Mouse (Mus musculus) limb, embryonic 14.5 days (tissue): ENCODE measurements around the gene Peg3. TPM values are rescaled to one million over a fixed set of nuclear protein-coding genes. Genes with fewer than 3 reads are reported as not detected.

Source experiments
- ATAC-seq: fragments of 200-750 bp; cut with Nextera tagmentation; 2 replicates; pipeline ENCODE4 v1.8.0; 2017; ENCODE audit warnings: low read depth, moderate number of reproducible peaks, moderate TSS enrichment; ENCODE audit not compliant: low FRiP score
- DNase-seq: peaks from one replicate; pipeline ENCODE4 v3.0.0-alpha.2; 2015; ENCODE audit warnings: low spot score
- H3K27ac ChIP-seq: fragments of 300-500 bp; sonication (generic); replicated peaks from 2 replicates; pipeline ENCODE4 v1.5.1; 2014; ENCODE audit warnings: low read depth, mild to moderate bottlenecking, low read length, moderate library complexity, mixed read lengths
- H3K27me3 ChIP-seq: fragments of 300-500 bp; sonication (generic); 2 replicates; pipeline ENCODE4 v1.6.1; 2014; ENCODE audit warnings: low read length, mixed read lengths; ENCODE audit not compliant: control insufficient read depth, insufficient read depth
- H3K36me3 ChIP-seq: fragments of 300-500 bp; sonication (generic); 2 replicates; pipeline ENCODE4 v1.6.1; 2014; ENCODE audit warnings: mild to moderate bottlenecking, low read length, moderate library complexity, mixed read lengths; ENCODE audit not compliant: control insufficient read depth, insufficient read depth
- H3K4me1 ChIP-seq: fragments of 300-500 bp; sonication (generic); 2 replicates; pipeline ENCODE4 v1.6.1; 2014; ENCODE audit warnings: antibody characterized with exemption, low read length, mixed read lengths; ENCODE audit not compliant: control insufficient read depth, insufficient read depth
- H3K4me2 ChIP-seq: fragments of 300-500 bp; sonication (generic); replicated peaks from 2 replicates; pipeline ENCODE4 v1.6.1; 2014; ENCODE audit warnings: low read depth, mild to moderate bottlenecking, low read length, moderate library complexity; ENCODE audit not compliant: severe bottlenecking
- H3K4me3 ChIP-seq: fragments of 300-500 bp; sonication (generic); replicated peaks from 2 replicates; pipeline ENCODE4 v1.5.1; 2014; ENCODE audit warnings: low read length
- H3K9ac ChIP-seq: fragments of 300-500 bp; sonication (generic); 2 replicates; pipeline ENCODE4 v1.6.1; 2014; ENCODE audit warnings: mild to moderate bottlenecking, low read depth, low read length, moderate library complexity; ENCODE audit not compliant: severe bottlenecking
- H3K9me3 ChIP-seq: fragments of 300-500 bp; sonication (generic); 2 replicates; pipeline ENCODE4 v1.6.1; 2016; ENCODE audit warnings: low read length; ENCODE audit not compliant: control insufficient read depth
- POLR2A ChIP-seq: fragments of 200-500 bp; IDR thresholded peaks from 2 replicates; pipeline ENCODE4 v1.8.0; 2012; ENCODE audit warnings: inconsistent platforms, mild to moderate bottlenecking, moderate library complexity, borderline replicate concordance; ENCODE audit not compliant: insufficient read depth, insufficient read length; ENCODE audit errors: extremely low read depth
- WGBS: fragments of 180-500 bp; shearing (Covaris S2); extraction: QIAGEN DNeasy Blood & Tissue Kit; methylation state at CpG from one replicate; pipeline ENCODE4 v1.1.7; 2014; 5-methylcytosine and 5-hydroxymethylcytosine counted together
- polyA plus RNA-seq, 2 experiments: library from polyadenylated mRNA; depleted of rRNA in 1 of 2; stranded (reverse) in 1 of 2; unstranded in 1 of 2; fragments of >200 nt; fragmentation: Nextera tagmentation in 1 of 2; extraction: Ambion mirVana in 1 of 2; gene quantifications; 2 replicates each; pipeline versions ENCODE4 v1.2.1 to v1.2.3; 2012 to 2014

Peg3 gene
- polyA plus RNA-seq, 2 experiments, result 178 to 268 TPM

DNA sequence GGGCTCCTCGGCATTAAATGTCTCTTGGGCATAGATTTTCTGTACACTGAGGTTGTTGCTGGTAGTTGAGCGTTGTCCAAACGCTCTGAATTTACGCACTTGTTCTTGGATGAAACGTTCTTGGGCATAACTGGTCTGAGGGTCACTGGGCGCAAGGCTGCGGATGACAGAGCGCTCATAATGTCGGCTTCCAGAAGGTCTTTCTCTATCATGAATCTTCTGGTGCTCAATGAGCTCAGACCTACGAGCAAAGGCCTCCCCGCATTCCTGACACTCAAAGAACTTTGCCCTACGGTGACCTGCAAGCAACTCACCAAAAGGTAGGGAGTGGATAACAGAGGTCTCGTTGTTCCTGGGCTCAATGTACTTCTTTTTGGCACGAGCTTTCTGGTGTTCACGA is 20.8 kb downstream of the Peg3 start:
- no peak overlapping the region for H3K27ac ChIP-seq
- H3K36me3 ChIP-seq, result peaks cover 68% of the 10 kb centered on the region

DNA sequence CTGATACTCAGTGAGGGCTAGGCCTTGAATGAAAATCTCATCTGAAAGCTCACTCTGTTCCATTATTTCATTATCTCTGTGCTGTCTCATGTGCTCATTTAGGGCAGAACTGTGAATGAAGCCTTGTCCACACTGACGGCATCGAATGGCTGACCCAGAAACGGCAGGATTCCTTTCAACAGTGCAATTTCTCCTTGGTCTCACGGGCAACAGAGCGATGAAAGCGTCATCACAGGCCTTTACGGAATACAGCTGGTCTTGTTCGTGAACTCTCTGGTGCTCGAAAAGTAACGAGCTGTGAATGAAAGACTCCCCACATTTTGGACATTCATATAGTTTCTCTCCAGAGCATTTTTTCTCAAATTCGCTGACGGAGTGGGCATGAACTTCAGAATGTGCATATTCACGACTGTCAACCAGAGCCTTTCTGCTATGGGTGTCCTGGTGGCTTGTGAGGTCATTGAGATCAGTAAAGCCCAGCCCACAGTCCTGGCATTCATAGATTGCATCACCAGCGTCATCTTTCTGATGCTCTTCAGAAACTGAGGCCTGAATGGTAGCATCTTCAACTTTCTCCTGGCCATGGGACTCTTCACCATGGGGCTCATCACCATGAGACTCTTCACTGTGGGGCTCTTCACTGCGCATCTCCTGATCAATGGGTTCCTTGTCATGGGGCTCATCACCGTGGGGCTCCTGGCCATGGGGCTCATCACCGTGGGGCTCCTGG is 21.6 kb downstream of the Peg3 start:
- ATAC-seq, result no peak
- 82% methylated on average over 17 of the region's 17 CpGs for WGBS
- Histone ChIP-seq H3K9me3 (0 out of 2 replicates have a peak, but pooled peaks cover 4% of the 10 kb centered on the region), H3K4me3 (no peak overlapping the region), H3K4me1 (no peaks in the 10 kb centered on the region), H3K27ac (no peak overlapping the region), H3K9ac (no peak overlapping the region), H3K36me3 (peaks cover 65% of the 10 kb centered on the region), H3K27me3 (no peaks in the 10 kb centered on the region), H3K4me2 (no peak overlapping the region)
- DNase-seq, result no peak
- TF ChIP-seq POLR2A, result no peak

More for the DNA sequence above, 20.8 kb downstream of the Peg3 start:
- Histone ChIP-seq H3K4me3 (no peak overlapping the region), H3K4me2 (no peak overlapping the region), H3K4me1 (no peaks in the 10 kb centered on the region), H3K9me3 (0 out of 2 replicates have a peak, but pooled peaks cover 4% of the 10 kb centered on the region), H3K27me3 (no peaks in the 10 kb centered on the region), H3K9ac (no peak overlapping the region)
- ATAC-seq (no peak), DNase-seq (no peak)
- 93% methylated on average over 15 of the region's 15 CpGs for WGBS
- TF ChIP-seq POLR2A, result no peak

- H3K4me3 ChIP-seq, result no peak overlapping the region
- no peak overlapping the region for H3K9ac ChIP-seq
- DNase-seq (no peak), ATAC-seq (no peak)
- H3K4me1 ChIP-seq, result no peaks in the 10 kb centered on the region
- no peaks in the 10 kb centered on the region for H3K27me3 ChIP-seq
- no peak overlapping the region for H3K4me2 ChIP-seq
- peaks cover 62% of the 10 kb centered on the region for H3K36me3 ChIP-seq
- H3K9me3 ChIP-seq, result 0 out of 2 replicates have a peak, but pooled peaks cover 4% of the 10 kb centered on the region
- no peak for TF ChIP-seq POLR2A
- H3K27ac ChIP-seq, result no peak overlapping the region
- 91% methylated on average over 23 of the region's 23 CpGs for WGBS
These were observed 22.7 kb downstream of the Peg3 start for GRCm38 (mm10) chr7:6707416-6708015.

DNA sequence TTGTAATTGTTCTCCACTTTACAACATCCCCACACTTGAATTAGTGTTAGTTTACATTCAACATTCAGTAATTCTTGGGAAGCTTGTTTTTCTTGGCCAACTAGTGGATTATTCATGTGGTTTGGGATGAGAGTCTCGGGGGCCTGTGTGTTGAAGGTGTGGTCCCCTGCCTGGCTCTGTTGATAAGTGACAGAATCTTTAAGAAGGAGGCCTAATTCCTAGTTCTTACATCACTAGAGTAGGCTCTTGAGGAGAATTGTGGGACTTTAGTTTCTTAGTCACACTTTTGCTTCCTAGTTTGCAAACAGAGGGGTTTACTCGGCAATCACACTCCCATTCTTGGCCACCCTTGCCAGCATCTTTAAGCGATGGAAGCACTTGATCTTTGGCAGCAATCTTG is 31.0 kb downstream of the Peg3 start:
- no peak for TF ChIP-seq POLR2A
- H3K27ac ChIP-seq, result no peak overlapping the region
- H3K9me3 ChIP-seq, result no peaks in the 10 kb centered on the region
- no peak overlapping the region for H3K9ac ChIP-seq
- no peaks in the 10 kb centered on the region for H3K27me3 ChIP-seq
- H3K4me2 ChIP-seq, result no peak overlapping the region
- DNase-seq (no peak), ATAC-seq (no peak)
- H3K36me3 ChIP-seq, result peaks cover 4% of the 10 kb centered on the region; the same call in 1 of the 2 replicates
- H3K4me1 ChIP-seq, result no peaks in the 10 kb centered on the region
- no peak overlapping the region for H3K4me3 ChIP-seq
- WGBS, result 80% methylated on average over 3 of the region's 3 CpGs

DNA sequence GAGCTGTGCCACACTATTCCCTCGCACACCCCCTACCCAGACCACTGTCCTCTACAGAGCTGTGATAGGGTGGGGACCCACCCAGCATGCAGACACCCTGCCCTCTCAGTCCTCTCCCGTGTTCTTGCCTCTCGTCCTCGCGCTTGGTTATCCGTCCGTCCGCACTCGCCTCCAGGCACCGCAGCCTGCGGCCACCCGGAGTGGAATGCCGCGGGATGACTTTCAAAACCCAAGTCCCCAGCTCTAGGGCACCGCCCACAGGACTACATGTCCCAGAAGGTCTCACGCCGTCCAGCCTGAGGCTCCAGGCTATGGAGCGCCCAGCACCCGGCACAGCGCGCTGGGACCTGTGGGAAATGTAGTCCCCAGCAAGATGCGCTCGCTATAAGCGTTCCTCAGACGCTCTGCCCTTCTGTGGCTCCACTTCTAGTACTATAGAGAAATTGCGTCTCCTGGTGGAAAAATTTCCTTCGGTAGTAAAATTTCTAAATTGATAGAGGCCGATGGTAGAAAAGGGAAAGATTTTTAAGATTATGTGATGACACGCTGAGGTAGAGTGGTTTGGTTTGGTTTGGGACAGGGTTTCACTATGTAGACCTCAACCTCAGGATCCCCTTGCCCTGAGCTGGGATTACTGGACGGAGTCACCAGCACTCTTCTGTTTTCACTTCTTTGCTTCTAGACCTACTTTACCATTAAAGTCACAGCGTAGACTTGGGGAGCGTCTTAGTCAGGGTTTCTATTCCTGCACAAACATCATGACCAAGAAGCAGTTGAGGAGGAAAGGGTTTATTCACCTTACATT is 33.8 kb downstream of the Peg3 start, which contains the start of gene Zim1:
Gene Zim1, minus strand, starts transcription at position 210 of the 805 bp plus-strand sequence.
- H3K36me3 ChIP-seq, result no peaks in the 10 kb centered on the region
- peak; percentile 98 for ATAC-seq
- no peaks in the 10 kb centered on the region for H3K27me3 ChIP-seq
- WGBS, result 10% methylated on average over 32 of the region's 32 CpGs
- H3K4me1 ChIP-seq, result no peaks in the 10 kb centered on the region
- no peaks in the 10 kb centered on the region for H3K9me3 ChIP-seq
- no peak within 1 kb of the TSS for H3K27ac ChIP-seq
- H3K9ac ChIP-seq, result peak within 1 kb of the TSS; percentile 56
- H3K4me3 ChIP-seq, result peak within 1 kb of the TSS; percentile 55
- TF ChIP-seq POLR2A, result no peak
- DNase-seq, result peak; percentile 97
- peak within 1 kb of the TSS; percentile 69 for H3K4me2 ChIP-seq
